Mouse (Mus musculus): ENCODE measurements at regions not wholly inside any gene's neighbourhood (a gene's known extent, or its start where the extent isn't known, plus 50 kb on each side); places are given as distances from the start of the nearest gene placed in this dataset.

- Histone ChIP-seq H3K4me2 (replicated peaks) (no peak overlapping the region), H3K27me3 (no peaks in the 10 kb centered on the region), H3K36me3 (no peaks in the 10 kb centered on the region), H3K9ac (replicated peaks) (no peak overlapping the region), H3K4me3 (no peak overlapping the region), H3K9me3 (no peaks in the 10 kb centered on the region), H3K27ac (replicated peaks) (no peak overlapping the region), H3K4me1 (no peaks in the 10 kb centered on the region)
- WGBS: 69% methylated on average over 3 of the region's 3 CpGs
- ATAC-seq (replicated peaks): no peak
Measured at GRCm38 (mm10) chr9:116511450-116511849, 336.3 kb upstream of the Tgfbr2 start.

GRCm38 (mm10) chr9:116507756-116508155 lies 332.6 kb upstream of the Tgfbr2 start:
- Histone ChIP-seq H3K9ac (replicated peaks) (no peak overlapping the region), H3K36me3 (no peaks in the 10 kb centered on the region), H3K4me2 (replicated peaks) (no peak overlapping the region), H3K27ac (replicated peaks) (no peak overlapping the region), H3K4me1 (no peaks in the 10 kb centered on the region), H3K27me3 (no peaks in the 10 kb centered on the region), H3K9me3 (no peaks in the 10 kb centered on the region), H3K4me3 (no peak overlapping the region)
- ATAC-seq (replicated peaks): no peak
- WGBS: 82% methylated on average over 5 of the region's 5 CpGs

- H3K4me3 ChIP-seq: no peak overlapping the region
- no peak overlapping the region for H3K4me2 ChIP-seq (replicated peaks)
- H3K4me1 ChIP-seq: no peaks in the 10 kb centered on the region
- 50% methylated on average over 5 of the region's 5 CpGs for WGBS
- ATAC-seq (replicated peaks): no peak
- H3K9ac ChIP-seq (replicated peaks): no peak overlapping the region
- no peaks in the 10 kb centered on the region for H3K27me3 ChIP-seq
- no peak overlapping the region for H3K27ac ChIP-seq (replicated peaks)
- no peaks in the 10 kb centered on the region for H3K9me3 ChIP-seq
- no peaks in the 10 kb centered on the region for H3K36me3 ChIP-seq
Measured at GRCm38 (mm10) chr9:116502831-116503230, 327.7 kb upstream of the Tgfbr2 start.

DNA sequence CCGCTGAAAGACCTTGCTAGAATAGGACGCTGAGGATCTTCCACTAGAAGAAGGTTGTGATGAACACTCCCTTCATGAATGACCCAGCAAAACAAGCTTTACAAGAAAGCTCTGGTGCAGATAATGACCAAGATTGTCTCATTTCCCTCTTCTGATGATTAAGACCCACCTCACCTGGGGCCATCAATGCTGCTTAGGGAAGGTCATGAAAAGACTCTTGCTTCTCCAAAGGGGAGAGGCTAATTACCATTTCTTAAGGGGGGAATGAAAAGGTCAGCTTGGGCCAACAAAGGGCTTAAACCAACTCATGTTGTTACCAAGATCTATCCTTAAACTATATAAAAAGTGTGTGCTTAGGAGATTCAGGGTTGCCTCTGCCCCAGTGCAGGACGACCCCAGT lies 325.8 kb upstream of the Tgfbr2 start:
- Histone ChIP-seq H3K9ac (replicated peaks) (no peak overlapping the region), H3K27ac (replicated peaks) (no peak overlapping the region), H3K27me3 (no peaks in the 10 kb centered on the region), H3K9me3 (no peaks in the 10 kb centered on the region), H3K4me2 (replicated peaks) (no peak overlapping the region), H3K4me1 (no peaks in the 10 kb centered on the region), H3K4me3 (no peak overlapping the region), H3K36me3 (no peaks in the 10 kb centered on the region)
- 75% methylated on average over 3 of the region's 3 CpGs for WGBS
- no peak for ATAC-seq (replicated peaks)

DNA sequence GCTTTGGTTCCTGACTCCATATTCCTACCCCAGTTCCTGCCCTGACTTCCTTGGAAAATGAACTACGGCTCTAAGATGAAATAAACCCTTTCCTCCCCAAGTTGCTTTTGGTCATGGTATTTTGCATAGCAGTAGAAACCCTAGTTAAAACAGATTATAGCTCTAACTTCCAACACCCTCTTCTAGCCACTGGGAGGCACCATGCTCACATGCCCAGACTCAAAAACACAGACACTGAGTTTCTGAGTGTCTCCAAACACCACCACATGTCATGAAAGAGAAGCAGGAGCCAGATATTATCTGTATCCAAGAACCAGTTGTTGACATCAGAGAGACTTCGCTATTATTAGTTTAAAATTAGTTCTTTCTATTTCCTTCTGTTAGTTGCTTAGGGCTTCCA lies 316.1 kb upstream of the Tgfbr2 start:
- Histone ChIP-seq H3K4me1 (no peaks in the 10 kb centered on the region), H3K4me3 (no peak overlapping the region), H3K9ac (replicated peaks) (no peak overlapping the region), H3K9me3 (no peaks in the 10 kb centered on the region), H3K36me3 (no peaks in the 10 kb centered on the region), H3K27ac (replicated peaks) (no peak overlapping the region), H3K27me3 (no peaks in the 10 kb centered on the region), H3K4me2 (replicated peaks) (no peak overlapping the region)
- WGBS: 88% methylated on average over 2 of the region's 2 CpGs
- no peak for ATAC-seq (replicated peaks)

GRCm38 (mm10) chr9:116489787-116490186 lies 314.6 kb upstream of the Tgfbr2 start:
- 70% methylated on average over 4 of the region's 4 CpGs for WGBS
- H3K4me2 ChIP-seq (replicated peaks): no peak overlapping the region
- no peak overlapping the region for H3K27ac ChIP-seq (replicated peaks)
- H3K9me3 ChIP-seq: no peaks in the 10 kb centered on the region
- no peaks in the 10 kb centered on the region for H3K4me1 ChIP-seq
- H3K4me3 ChIP-seq: no peak overlapping the region
- H3K36me3 ChIP-seq: no peaks in the 10 kb centered on the region
- ATAC-seq (replicated peaks): no peak
- H3K27me3 ChIP-seq: no peaks in the 10 kb centered on the region
- no peak overlapping the region for H3K9ac ChIP-seq (replicated peaks)

- Histone ChIP-seq H3K4me1 (no peaks in the 10 kb centered on the region), H3K27me3 (no peaks in the 10 kb centered on the region), H3K27ac (replicated peaks) (no peak overlapping the region), H3K36me3 (no peaks in the 10 kb centered on the region), H3K9ac (replicated peaks) (no peak overlapping the region), H3K4me2 (replicated peaks) (no peak overlapping the region), H3K9me3 (no peaks in the 10 kb centered on the region), H3K4me3 (no peak overlapping the region)
- 70% methylated on average over 5 of the region's 5 CpGs for WGBS
- peak; percentile 29; the same call in 1 of the 2 replicates for ATAC-seq (replicated peaks)
Measured at GRCm38 (mm10) chr9:116489273-116489672, 314.1 kb upstream of the Tgfbr2 start.

- Histone ChIP-seq H3K4me2 (replicated peaks) (no peak overlapping the region), H3K36me3 (no peaks in the 10 kb centered on the region), H3K9me3 (no peaks in the 10 kb centered on the region), H3K9ac (replicated peaks) (no peak overlapping the region), H3K27me3 (no peaks in the 10 kb centered on the region), H3K4me1 (no peaks in the 10 kb centered on the region), H3K27ac (replicated peaks) (no peak overlapping the region), H3K4me3 (no peak overlapping the region)
- WGBS: 86% methylated on average over 3 of the region's 3 CpGs
- no peak for ATAC-seq (replicated peaks)
Measured at GRCm38 (mm10) chr9:116477309-116477708, 302.1 kb upstream of the Tgfbr2 start.

DNA sequence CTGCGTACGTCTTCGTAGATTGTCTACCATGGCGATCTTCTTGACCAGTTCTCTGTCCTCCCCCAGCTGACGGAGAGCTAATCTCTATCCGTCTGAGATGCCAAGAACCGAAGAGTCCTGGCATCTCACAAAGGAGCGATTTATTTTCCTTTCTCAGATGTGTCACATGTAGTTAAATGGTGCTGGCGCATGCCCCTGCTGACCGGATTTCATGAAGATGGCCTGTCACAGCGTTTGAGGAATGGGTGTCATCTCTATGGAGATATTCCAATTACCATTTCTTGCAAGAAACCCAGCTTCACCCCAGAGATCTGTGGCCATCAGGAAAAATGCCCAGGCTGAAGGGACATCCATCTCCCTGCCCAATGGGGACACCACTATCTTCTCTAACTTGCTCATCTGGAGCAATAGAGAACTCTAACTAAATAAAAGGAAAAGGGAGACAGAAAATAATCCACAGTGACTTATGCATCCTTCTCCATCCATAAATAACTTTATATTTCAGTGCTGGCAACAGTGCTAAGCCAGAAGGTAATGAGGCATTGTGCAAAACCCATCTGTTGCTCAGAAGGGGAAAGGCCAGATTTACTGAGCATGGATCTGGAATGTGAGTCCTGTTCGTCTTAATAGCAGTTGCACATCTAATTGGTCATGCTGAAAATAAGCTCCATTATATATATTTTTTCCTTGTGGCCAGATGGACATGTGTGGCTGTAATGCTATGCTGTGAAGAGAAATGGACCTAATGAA lies 300.2 kb upstream of the Tgfbr2 start:
- Histone ChIP-seq H3K4me1 (no peaks in the 10 kb centered on the region), H3K27me3 (no peaks in the 10 kb centered on the region), H3K4me2 (replicated peaks) (no peak overlapping the region), H3K27ac (replicated peaks) (no peak overlapping the region), H3K36me3 (no peaks in the 10 kb centered on the region), H3K4me3 (no peak overlapping the region), H3K9me3 (no peaks in the 10 kb centered on the region), H3K9ac (replicated peaks) (no peak overlapping the region)
- 88% methylated on average over 12 of the region's 12 CpGs for WGBS
- no peak for ATAC-seq (replicated peaks)

- peaks cover 10% of the 10 kb centered on the region for H3K4me1 ChIP-seq
- no peaks in the 10 kb centered on the region for H3K36me3 ChIP-seq
- ATAC-seq (replicated peaks): no peak
- H3K4me2 ChIP-seq (replicated peaks): no peak overlapping the region
- no peak overlapping the region for H3K27ac ChIP-seq (replicated peaks)
- no peak overlapping the region for H3K4me3 ChIP-seq
- H3K9me3 ChIP-seq: no peaks in the 10 kb centered on the region
- H3K9ac ChIP-seq (replicated peaks): no peak overlapping the region
- H3K27me3 ChIP-seq: no peaks in the 10 kb centered on the region
- WGBS: 76% methylated on average over 4 of the region's 4 CpGs
Measured at GRCm38 (mm10) chr9:116472855-116473254, 297.7 kb upstream of the Tgfbr2 start.

DNA sequence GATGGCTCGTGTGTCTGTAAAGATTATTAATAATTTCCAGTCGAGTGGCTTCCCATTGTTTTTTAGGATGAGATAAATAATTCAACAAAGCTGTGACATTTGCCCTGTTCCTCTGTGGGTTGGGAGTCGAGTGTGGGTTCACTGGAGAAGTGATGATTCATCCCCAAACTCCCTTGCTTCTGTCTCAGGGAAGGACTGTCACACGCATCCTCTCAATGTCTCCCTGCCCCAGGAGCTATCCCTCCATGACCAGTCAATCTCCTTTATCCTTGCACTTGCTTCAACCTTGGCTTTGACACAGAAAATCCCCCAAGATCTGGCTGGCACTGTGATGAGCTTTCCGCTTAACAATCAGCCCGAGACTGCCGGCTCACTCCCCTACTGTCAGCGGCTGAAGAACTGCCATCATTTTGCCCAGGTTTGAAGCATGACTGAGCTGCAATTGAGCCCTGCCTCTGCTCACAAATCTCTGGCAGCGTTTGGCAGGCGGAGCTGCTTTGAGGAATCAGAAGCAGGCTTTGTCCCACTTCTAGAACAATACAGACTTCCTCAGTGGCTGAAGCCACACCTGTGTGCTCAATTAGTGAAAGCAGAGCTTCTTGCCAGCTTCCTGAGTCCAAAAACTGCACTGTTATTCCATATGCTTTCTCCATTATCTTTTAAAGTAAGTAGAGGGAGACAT lies 293.6 kb upstream of the Tgfbr2 start:
- no peak overlapping the region for H3K9ac ChIP-seq (replicated peaks)
- no peaks in the 10 kb centered on the region for H3K27me3 ChIP-seq
- 23% methylated on average over 10 of the region's 10 CpGs for WGBS
- H3K36me3 ChIP-seq: no peaks in the 10 kb centered on the region
- H3K9me3 ChIP-seq: no peaks in the 10 kb centered on the region
- peak overlapping the region; percentile 49; the same call in 1 of the 2 replicates for H3K27ac ChIP-seq (replicated peaks)
- peaks cover 10% of the 10 kb centered on the region for H3K4me1 ChIP-seq
- H3K4me3 ChIP-seq: no peak overlapping the region
- no peak overlapping the region for H3K4me2 ChIP-seq (replicated peaks)
- peak; percentile 38; the same call in 1 of the 2 replicates for ATAC-seq (replicated peaks)

DNA sequence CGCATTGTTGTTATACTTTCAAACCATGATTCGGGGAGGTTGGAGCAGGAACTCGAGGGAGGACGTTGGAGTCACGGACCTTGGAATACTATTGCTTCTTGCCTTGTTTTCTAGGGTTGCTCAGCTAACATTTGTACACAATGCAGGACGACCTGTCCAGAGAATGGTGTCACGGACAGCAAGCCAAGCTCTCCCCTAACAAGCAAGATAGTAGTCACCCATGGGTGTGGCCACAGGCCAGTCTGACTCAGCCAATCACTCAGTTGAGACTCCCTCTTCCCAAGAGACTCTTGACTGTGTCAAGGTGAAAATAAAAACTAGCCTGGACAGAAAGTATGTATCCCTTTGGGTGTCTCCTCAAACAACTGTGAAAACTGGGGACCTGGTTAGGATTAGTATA lies 291.2 kb upstream of the Tgfbr2 start:
- Histone ChIP-seq H3K36me3 (no peaks in the 10 kb centered on the region), H3K27me3 (no peaks in the 10 kb centered on the region), H3K9me3 (no peaks in the 10 kb centered on the region), H3K9ac (replicated peaks) (no peak overlapping the region), H3K4me2 (replicated peaks) (no peak overlapping the region), H3K4me3 (no peak overlapping the region), H3K4me1 (peaks cover 10% of the 10 kb centered on the region), H3K27ac (replicated peaks) (no peak overlapping the region)
- no peak for ATAC-seq (replicated peaks)
- WGBS: 91% methylated on average over 7 of the region's 7 CpGs

GRCm38 (mm10) chr9:116464626-116465025 lies 289.5 kb upstream of the Tgfbr2 start:
- no peaks in the 10 kb centered on the region for H3K27me3 ChIP-seq
- no peak overlapping the region for H3K4me2 ChIP-seq (replicated peaks)
- 76% methylated on average over 2 of the region's 2 CpGs for WGBS

More at GRCm38 (mm10) chr9:116464626-116465025, 289.5 kb upstream of the Tgfbr2 start:
- Histone ChIP-seq H3K36me3 (no peaks in the 10 kb centered on the region), H3K27ac (replicated peaks) (no peak overlapping the region), H3K4me1 (peaks cover 10% of the 10 kb centered on the region), H3K9me3 (no peaks in the 10 kb centered on the region), H3K4me3 (no peak overlapping the region), H3K9ac (replicated peaks) (no peak overlapping the region)
- ATAC-seq (replicated peaks): no peak

Measured in forebrain, embryonic 15.5 days (tissue).